Mouse (Mus musculus) liver, embryonic 13.5 days (tissue): Measurements from ENCODE around the gene Nr4a1. TPM values are rescaled to one million over a fixed set of nuclear protein-coding genes. Genes with fewer than 3 reads are reported as not detected.

ENCODE experiments used
- ATAC-seq: fragments of 200-750 bp; cut with Nextera tagmentation; 2 replicates; pipeline ENCODE4 v1.8.0; 2017; ENCODE audit warnings: low read depth, mild to moderate bottlenecking, moderate number of reproducible peaks, moderate library complexity
- DNase-seq: peaks from one replicate; pipeline ENCODE4 v3.0.0; 2022
- H3K27ac ChIP-seq: fragments of 300-500 bp; sonication (generic); 2 replicates; pipeline ENCODE4 v1.5.1; 2015; ENCODE audit warnings: moderate library complexity, mild to moderate bottlenecking, inconsistent platforms
- H3K27me3 ChIP-seq: fragments of 300-500 bp; sonication (generic); 2 replicates; pipeline ENCODE4 v1.6.1; 2015; ENCODE audit warnings: mild to moderate bottlenecking, inconsistent platforms
- H3K36me3 ChIP-seq: fragments of 300-500 bp; sonication (generic); 2 replicates; pipeline ENCODE4 v1.6.1; 2015; ENCODE audit warnings: mild to moderate bottlenecking, inconsistent platforms
- H3K4me1 ChIP-seq: fragments of 300-500 bp; sonication (generic); replicated peaks from 2 replicates; pipeline ENCODE4 v1.6.1; 2015; ENCODE audit warnings: inconsistent platforms
- H3K4me2 ChIP-seq: fragments of 300-500 bp; sonication (generic); 2 replicates; pipeline ENCODE4 v1.6.1; 2015; ENCODE audit warnings: inconsistent platforms, mild to moderate bottlenecking, moderate library complexity
- H3K4me3 ChIP-seq: fragments of 300-500 bp; sonication (generic); replicated peaks from 2 replicates; pipeline ENCODE4 v1.5.1; 2015; ENCODE audit warnings: mild to moderate bottlenecking, inconsistent platforms
- H3K9ac ChIP-seq: fragments of 300-500 bp; sonication (generic); 2 replicates; pipeline ENCODE4 v1.6.1; 2015; ENCODE audit warnings: mild to moderate bottlenecking, inconsistent platforms
- H3K9me3 ChIP-seq: fragments of 300-500 bp; sonication (generic); replicated peaks from 2 replicates; pipeline ENCODE4 v1.6.1; 2016; ENCODE audit warnings: inconsistent platforms
- WGBS: fragments of 180-500 bp; shearing (Covaris S2); methylation state at CpG from one replicate; pipeline ENCODE4 v1.1.7; 2015; ENCODE audit not compliant: insufficient replicate concordance; 5-methylcytosine and 5-hydroxymethylcytosine counted together
- polyA plus RNA-seq: library from polyadenylated mRNA; unstranded; fragments of >200 nt; fragmentation: Nextera tagmentation; extraction: Ambion mirVana; gene quantifications from 2 replicates; pipeline ENCODE4 v1.2.1, GENCODE M21; 2015

Gene Nr4a1
- polyA plus RNA-seq, 1 experiment from 2014 or later: 0.56 TPM

DNA sequence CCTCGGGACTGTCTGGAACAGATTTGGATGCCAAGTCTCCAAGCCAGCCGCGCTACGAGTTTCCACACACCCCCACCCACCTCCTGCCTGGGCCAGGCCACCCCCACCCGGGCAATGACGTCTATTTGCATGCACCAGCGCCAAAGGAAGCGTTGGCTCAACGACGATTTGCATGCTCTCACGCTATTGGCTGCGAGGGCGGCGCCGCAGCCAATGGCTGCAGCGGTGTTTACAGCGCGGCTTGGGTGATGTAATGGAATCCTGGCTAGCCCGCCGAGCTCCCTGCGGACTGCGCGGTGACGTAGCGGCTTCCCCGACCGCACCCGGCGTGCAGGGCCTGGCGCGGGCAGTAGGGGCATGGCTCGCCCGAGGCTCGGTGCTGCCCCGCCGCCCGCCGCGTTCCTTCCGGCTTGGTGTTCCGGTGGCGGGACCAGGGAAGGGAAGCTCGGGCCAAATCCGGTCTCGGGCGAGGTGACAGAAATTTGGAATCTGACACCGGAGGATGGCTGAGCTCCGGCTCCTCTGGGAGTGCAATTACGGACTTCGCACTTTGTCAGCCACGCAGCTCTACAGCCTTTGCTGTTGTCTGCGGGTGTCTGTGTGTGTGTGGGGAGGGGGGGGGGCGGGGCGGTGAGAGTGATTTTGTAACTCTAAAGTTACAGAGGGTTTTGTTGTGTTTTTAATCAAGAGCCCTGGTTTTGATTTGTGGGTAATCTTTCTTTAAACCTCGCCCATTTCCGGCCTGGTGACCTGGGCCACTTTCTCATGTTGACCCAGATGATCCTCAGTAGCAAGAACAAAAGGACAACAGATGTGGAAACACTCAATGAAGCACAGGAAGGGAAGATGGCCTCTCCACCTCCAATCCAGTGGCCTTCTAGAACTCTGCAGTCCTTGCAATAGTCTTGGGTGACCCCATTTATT, 7.6 kb upstream of the Nr4a1 start:
- Histone ChIP-seq H3K27me3 (no peaks in the 10 kb centered on the region; the same call in 1 of the 2 replicates), H3K9me3 (no peaks in the 10 kb centered on the region), H3K9ac (peak overlapping the region; percentile 56; the same call in 1 of the 2 replicates), H3K4me2 (peak overlapping the region; percentile 65), H3K4me3 (peak overlapping the region; percentile 41), H3K27ac (peak overlapping the region; percentile 51), H3K36me3 (no peaks in the 10 kb centered on the region), H3K4me1 (peaks cover 33% of the 10 kb centered on the region)
- 1% methylated on average over 54 of the region's 56 CpGs for WGBS
- peak; percentile 87 for DNase-seq
- ATAC-seq: peak; percentile 98

DNA sequence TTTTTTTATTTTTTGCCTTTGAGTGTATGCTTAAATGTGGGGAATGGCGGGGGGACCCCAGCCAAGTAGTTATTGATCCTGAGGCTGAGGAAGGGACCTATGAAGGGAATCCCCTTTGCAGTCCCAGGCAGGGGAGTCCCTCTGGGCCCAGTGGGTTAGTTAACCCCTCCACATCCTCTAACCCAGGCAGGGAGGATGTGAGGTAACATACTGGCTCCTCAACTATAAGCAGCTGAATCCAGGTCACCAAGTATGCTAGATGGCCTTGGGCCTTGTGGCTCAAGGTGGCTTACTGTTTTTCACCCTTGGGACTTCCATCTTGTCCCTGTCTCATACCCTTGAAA, 6.9 kb upstream of the Nr4a1 start:
- Histone ChIP-seq H3K4me3 (no peak overlapping the region), H3K4me2 (no peak overlapping the region)

DNA sequence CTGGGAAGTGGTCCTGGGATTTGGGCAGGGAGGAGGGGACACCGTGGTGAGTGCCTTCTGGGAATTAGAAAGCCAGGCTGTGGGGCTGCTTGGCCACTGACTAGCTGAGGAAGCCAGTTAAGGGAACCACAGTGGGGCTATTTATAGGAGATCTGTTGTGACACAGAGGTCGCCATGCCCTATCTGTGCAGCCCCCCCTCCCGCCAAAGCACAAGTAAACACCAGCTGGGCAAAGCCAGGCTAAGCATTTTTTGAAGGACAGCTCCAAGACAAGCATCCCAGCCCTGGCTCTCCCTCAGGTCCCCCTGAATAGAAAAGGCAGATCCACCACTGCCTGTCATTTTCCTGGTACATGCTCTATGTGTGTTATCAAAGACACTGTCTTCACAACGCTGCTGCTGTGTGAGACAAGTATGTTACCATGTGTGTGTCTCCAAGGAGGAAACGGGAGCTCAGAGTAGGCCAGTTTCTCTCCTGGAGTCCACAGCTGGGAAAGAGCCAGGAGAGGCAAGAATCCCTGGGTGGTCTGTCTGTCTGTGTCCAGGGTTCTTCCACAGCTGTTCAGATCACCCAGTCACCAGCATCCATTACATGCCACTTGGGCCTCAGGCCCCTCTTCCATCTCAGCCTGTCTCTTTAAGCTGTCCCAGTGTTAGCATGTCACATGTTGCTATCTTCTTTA, 5.9 kb upstream of the Nr4a1 start:
- H3K4me3 ChIP-seq: no peak overlapping the region
- no peak overlapping the region for H3K4me2 ChIP-seq
- H3K36me3 ChIP-seq: no peaks in the 10 kb centered on the region
- 27% methylated on average over 5 of the region's 5 CpGs for WGBS
- H3K27me3 ChIP-seq: peaks cover 13% of the 10 kb centered on the region
- DNase-seq: no peak
- no peak overlapping the region for H3K27ac ChIP-seq
- no peak overlapping the region for H3K9ac ChIP-seq
- no peaks in the 10 kb centered on the region for H3K9me3 ChIP-seq
- H3K4me1 ChIP-seq: peaks cover 28% of the 10 kb centered on the region
- no peak for ATAC-seq

More for the DNA sequence above, 6.9 kb upstream of the Nr4a1 start:
- ATAC-seq (no peak), DNase-seq (no peak)
- WGBS: 60% methylated on average over 1 of the region's 1 CpGs
- Histone ChIP-seq H3K4me1 (peaks cover 28% of the 10 kb centered on the region), H3K9me3 (no peaks in the 10 kb centered on the region), H3K9ac (no peak overlapping the region), H3K27me3 (peaks cover 3% of the 10 kb centered on the region; the same call in 1 of the 2 replicates), H3K27ac (peak overlapping the region; percentile 51; the same call in 1 of the 2 replicates), H3K36me3 (no peaks in the 10 kb centered on the region)

DNA sequence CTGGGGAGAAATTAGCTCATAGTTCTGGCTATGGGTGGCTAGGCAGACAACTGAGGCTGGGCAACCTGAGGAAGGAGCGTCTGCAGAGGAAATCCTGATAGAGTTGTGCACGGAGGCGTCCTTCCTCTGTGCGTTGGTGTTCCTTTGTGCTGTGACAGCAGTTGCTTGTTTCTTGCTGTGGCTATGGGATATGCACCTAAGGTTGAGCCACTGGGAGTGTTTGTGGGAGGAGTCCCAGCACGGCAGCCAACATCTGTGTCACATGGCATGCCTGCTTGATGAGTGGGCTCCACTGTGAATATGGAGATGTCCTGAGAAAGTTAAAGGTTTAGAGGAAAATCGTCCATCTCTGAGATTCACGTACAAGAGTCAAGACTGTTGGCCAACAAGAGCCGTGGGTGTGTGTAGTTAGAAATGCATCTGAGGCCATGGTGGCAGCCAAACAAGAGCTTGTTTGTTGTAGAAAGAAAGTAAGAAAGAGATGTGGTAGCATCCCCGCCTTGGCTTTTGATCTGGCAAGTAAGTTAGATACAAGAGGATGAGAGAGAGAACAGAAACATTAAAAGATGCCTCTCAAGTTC, 3.8 kb upstream of the Nr4a1 start:
- 48% methylated on average over 9 of the region's 9 CpGs for WGBS
- no peak overlapping the region for H3K4me3 ChIP-seq
- no peak overlapping the region for H3K9ac ChIP-seq

GRCm38 (mm10) chr15:101251930-101252329, 2.1 kb upstream of the Nr4a1 start:
- Histone ChIP-seq H3K9ac (no peak overlapping the region), H3K36me3 (no peaks in the 10 kb centered on the region), H3K27me3 (peaks cover 44% of the 10 kb centered on the region), H3K4me2 (no peak overlapping the region), H3K4me3 (no peak overlapping the region), H3K27ac (no peak overlapping the region), H3K9me3 (no peaks in the 10 kb centered on the region), H3K4me1 (peaks cover 23% of the 10 kb centered on the region)
- ATAC-seq (no peak), DNase-seq (no peak)
- WGBS: 72% methylated on average over 5 of the region's 5 CpGs

More for the DNA sequence above, 3.8 kb upstream of the Nr4a1 start:
- H3K36me3 ChIP-seq: no peaks in the 10 kb centered on the region
- no peak overlapping the region for H3K4me2 ChIP-seq
- H3K27me3 ChIP-seq: peaks cover 32% of the 10 kb centered on the region
- no peak for ATAC-seq
- DNase-seq: no peak
- no peak overlapping the region for H3K27ac ChIP-seq
- no peaks in the 10 kb centered on the region for H3K9me3 ChIP-seq
- peaks cover 38% of the 10 kb centered on the region for H3K4me1 ChIP-seq

- Histone ChIP-seq H3K4me2 (no peak overlapping the region), H3K9me3 (no peaks in the 10 kb centered on the region), H3K4me1 (peaks cover 18% of the 10 kb centered on the region), H3K4me3 (no peak overlapping the region), H3K27me3 (peaks cover 45% of the 10 kb centered on the region), H3K27ac (no peak overlapping the region), H3K36me3 (no peaks in the 10 kb centered on the region), H3K9ac (no peak overlapping the region)
- 57% methylated on average over 6 of the region's 6 CpGs for WGBS
- ATAC-seq: no peak
- DNase-seq: no peak
These were observed 1.5 kb upstream of the Nr4a1 start for GRCm38 (mm10) chr15:101252614-101253013.

- Histone ChIP-seq H3K9me3 (no peaks in the 10 kb centered on the region), H3K27me3 (peaks cover 45% of the 10 kb centered on the region), H3K36me3 (no peaks in the 10 kb centered on the region), H3K9ac (peak overlapping the region; percentile 50), H3K4me3 (peak overlapping the region; percentile 56), H3K27ac (no peak overlapping the region), H3K4me2 (peak overlapping the region; percentile 69), H3K4me1 (peaks cover 10% of the 10 kb centered on the region)
- WGBS: 32% methylated on average over 3 of the region's 3 CpGs
- DNase-seq (no peak), ATAC-seq (no peak)
These were observed 545 bp upstream of the Nr4a1 start for GRCm38 (mm10) chr15:101253563-101253885.

GRCm38 (mm10) chr15:101255842-101256462, 1.9 kb downstream of the Nr4a1 start:
- no peak overlapping the region for H3K4me2 ChIP-seq
- H3K4me1 ChIP-seq: peaks cover 16% of the 10 kb centered on the region
- ATAC-seq (no peak), DNase-seq (no peak)
- H3K4me3 ChIP-seq: no peak overlapping the region
- H3K36me3 ChIP-seq: no peaks in the 10 kb centered on the region
- H3K27ac ChIP-seq: no peak overlapping the region
- H3K9ac ChIP-seq: no peak overlapping the region
- H3K9me3 ChIP-seq: no peaks in the 10 kb centered on the region
- 64% methylated on average over 7 of the region's 7 CpGs for WGBS
- peaks cover 45% of the 10 kb centered on the region for H3K27me3 ChIP-seq

DNA sequence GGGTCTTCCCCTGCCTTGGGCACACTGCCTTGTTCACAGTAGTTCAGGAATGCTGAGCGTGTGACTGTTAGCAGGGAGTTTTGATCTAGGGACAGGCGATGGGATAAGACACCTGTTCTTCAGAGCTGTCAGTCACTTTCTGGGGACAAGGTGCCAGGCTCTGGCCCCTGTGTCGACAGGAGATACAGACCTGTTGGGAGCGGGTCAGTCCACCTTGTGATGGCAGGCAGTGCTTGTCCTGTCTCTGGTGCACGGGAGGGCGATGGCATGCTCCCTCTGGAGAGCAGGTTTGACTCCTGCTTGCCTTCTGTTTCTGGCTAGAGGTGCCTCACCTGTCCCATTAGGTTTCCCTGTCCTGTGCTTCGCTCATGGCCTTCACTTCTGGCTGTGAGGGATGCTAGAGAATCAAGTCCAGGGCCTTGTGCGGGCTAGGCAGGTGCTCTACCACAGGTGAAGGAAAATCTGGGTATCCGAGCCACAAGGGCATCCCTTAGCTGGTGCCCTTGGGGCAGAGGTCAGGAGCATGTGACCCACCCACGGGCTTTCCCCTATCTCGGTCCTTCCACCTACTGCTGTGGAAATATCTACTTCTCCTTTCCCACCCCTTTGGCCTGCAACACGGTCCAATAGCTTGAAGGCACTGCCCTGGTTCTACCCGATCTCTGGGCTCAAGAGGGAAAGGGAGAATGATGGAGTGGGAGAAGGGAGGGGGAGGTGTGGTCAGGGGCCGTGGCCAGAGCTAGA, 2.6 kb downstream of the Nr4a1 start:
- Histone ChIP-seq H3K9ac (no peak overlapping the region), H3K27ac (no peak overlapping the region), H3K27me3 (peaks cover 45% of the 10 kb centered on the region), H3K4me2 (no peak overlapping the region), H3K9me3 (no peaks in the 10 kb centered on the region), H3K36me3 (no peaks in the 10 kb centered on the region), H3K4me1 (peaks cover 23% of the 10 kb centered on the region), H3K4me3 (no peak overlapping the region)
- ATAC-seq (no peak), DNase-seq (no peak)
- 47% methylated on average over 14 of the region's 14 CpGs for WGBS

DNA sequence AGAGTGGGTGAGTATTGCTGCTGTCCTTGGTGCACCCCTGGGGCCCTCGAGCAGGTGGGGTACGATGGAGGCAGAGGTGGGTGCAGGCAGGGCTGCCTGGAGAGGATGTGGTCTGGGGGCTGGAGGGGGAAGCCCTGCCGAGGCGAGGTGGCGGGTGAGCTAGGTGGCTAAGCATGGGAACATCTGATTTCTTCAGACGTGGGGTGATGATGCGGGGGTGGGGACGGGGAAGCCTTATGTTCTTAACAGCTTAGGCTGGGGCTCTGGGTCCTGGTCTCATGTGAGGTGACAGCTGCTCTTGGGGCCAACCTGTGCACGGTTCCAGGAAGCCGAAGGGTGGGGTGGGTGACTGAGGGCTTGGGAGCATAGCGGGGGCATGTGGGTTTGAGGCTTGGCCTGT, 4.4 kb downstream of the Nr4a1 start:
- H3K27ac ChIP-seq: no peak overlapping the region
- ATAC-seq: no peak
- no peak overlapping the region for H3K4me3 ChIP-seq
- H3K9ac ChIP-seq: no peak overlapping the region
- DNase-seq: no peak
- no peak overlapping the region for H3K4me2 ChIP-seq
- peaks cover 36% of the 10 kb centered on the region for H3K4me1 ChIP-seq
- WGBS: 47% methylated on average over 11 of the region's 11 CpGs
- H3K27me3 ChIP-seq: peaks cover 30% of the 10 kb centered on the region
- no peaks in the 10 kb centered on the region for H3K36me3 ChIP-seq
- H3K9me3 ChIP-seq: no peaks in the 10 kb centered on the region
